Mouse (Mus musculus): ENCODE measurements around the gene Fosb. TPM values are rescaled to one million over a fixed set of nuclear protein-coding genes. Genes with fewer than 3 reads are reported as not detected.

Gene Fosb
- polyA plus RNA-seq, 1 experiment from 2014 or later, result 0.49 TPM

- Histone ChIP-seq H3K4me3 (ENCODE audit: low read depth, low read length) (peak overlapping the region; percentile 46), H3K9ac (ENCODE audit: low read length) (no peak overlapping the region), H3K9me3 (ENCODE audit: control insufficient read depth, low read length) (no peaks in the 10 kb centered on the region), H3K4me1 (replicated peaks; ENCODE audit: control insufficient read depth, insufficient read depth, low read length) (peaks cover 12% of the 10 kb centered on the region), H3K27me3 (replicated peaks; ENCODE audit: control insufficient read depth, insufficient read depth, low read length) (peaks cover 53% of the 10 kb centered on the region), H3K4me2 (ENCODE audit: low read length) (peak overlapping the region; percentile 49), H3K27ac (ENCODE audit: low read depth) (no peak overlapping the region), H3K36me3 (ENCODE audit: control insufficient read depth, insufficient read depth, low read length) (no peaks in the 10 kb centered on the region)
- DNase-seq (ENCODE audit: low spot score), result no peak
- no peak for ATAC-seq (replicated peaks; ENCODE audit: low FRiP score, low TSS enrichment, low read depth)
- 11% methylated on average over 16 of the region's 16 CpGs for WGBS
Measured at GRCm38 (mm10) chr7:19301461-19302263, 8.2 kb downstream of the Fosb start.

- Histone ChIP-seq H3K36me3 (ENCODE audit: control insufficient read depth, insufficient read depth, low read length) (no peaks in the 10 kb centered on the region), H3K27me3 (replicated peaks; ENCODE audit: control insufficient read depth, insufficient read depth, low read length) (peaks cover 44% of the 10 kb centered on the region), H3K9me3 (ENCODE audit: control insufficient read depth, low read length) (no peaks in the 10 kb centered on the region), H3K4me3 (ENCODE audit: low read depth, low read length) (peak overlapping the region; percentile 46), H3K4me1 (replicated peaks; ENCODE audit: control insufficient read depth, insufficient read depth, low read length) (peaks cover 12% of the 10 kb centered on the region), H3K27ac (ENCODE audit: low read depth) (no peak overlapping the region), H3K4me2 (ENCODE audit: low read length) (peak overlapping the region; percentile 49), H3K9ac (ENCODE audit: low read length) (peak overlapping the region; percentile 58)
- peak; percentile 89 for DNase-seq (ENCODE audit: low spot score)
- peak; percentile 80 for ATAC-seq (replicated peaks; ENCODE audit: low FRiP score, low TSS enrichment, low read depth)
- under 1% methylated on average over 29 of the region's 29 CpGs for WGBS
Measured at GRCm38 (mm10) chr7:19300501-19301421, 9.1 kb downstream of the Fosb start.

GRCm38 (mm10) chr7:19299194-19299593 is 10.7 kb downstream of the Fosb start:
- no peak for DNase-seq (ENCODE audit: low spot score)
- Histone ChIP-seq H3K36me3 (ENCODE audit: control insufficient read depth, insufficient read depth, low read length) (no peaks in the 10 kb centered on the region), H3K4me1 (replicated peaks; ENCODE audit: control insufficient read depth, insufficient read depth, low read length) (peaks cover 5% of the 10 kb centered on the region), H3K9ac (ENCODE audit: low read length) (no peak overlapping the region), H3K4me3 (ENCODE audit: low read depth, low read length) (no peak overlapping the region), H3K4me2 (ENCODE audit: low read length) (no peak overlapping the region), H3K9me3 (ENCODE audit: control insufficient read depth, low read length) (no peaks in the 10 kb centered on the region), H3K27me3 (replicated peaks; ENCODE audit: control insufficient read depth, insufficient read depth, low read length) (peaks cover 28% of the 10 kb centered on the region), H3K27ac (ENCODE audit: low read depth) (no peak overlapping the region)
- 20% methylated on average over 3 of the region's 3 CpGs for WGBS
- ATAC-seq (replicated peaks; ENCODE audit: low FRiP score, low TSS enrichment, low read depth), result no peak

DNA sequence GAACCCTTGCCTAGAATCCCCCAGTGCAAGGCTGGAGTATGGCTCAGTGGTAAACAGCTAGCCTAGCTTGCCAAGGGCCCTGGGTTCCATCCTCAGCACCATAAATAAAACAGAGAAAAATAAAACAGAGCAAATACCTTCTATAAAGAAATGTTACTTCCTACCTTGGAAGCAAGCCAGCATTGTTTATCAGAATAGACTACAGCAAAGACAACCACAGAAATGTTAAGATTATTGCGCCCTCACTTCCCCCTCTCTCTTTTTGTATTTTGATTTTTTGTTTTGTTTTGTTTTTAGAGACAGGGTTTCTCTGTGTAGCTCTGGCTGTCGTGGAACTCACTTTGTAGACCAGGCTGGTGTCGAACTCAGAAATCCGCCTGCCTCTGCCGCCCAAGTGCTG is 12.1 kb downstream of the Fosb start:
- ATAC-seq (replicated peaks; ENCODE audit: low FRiP score, low TSS enrichment, low read depth), result no peak

DNA sequence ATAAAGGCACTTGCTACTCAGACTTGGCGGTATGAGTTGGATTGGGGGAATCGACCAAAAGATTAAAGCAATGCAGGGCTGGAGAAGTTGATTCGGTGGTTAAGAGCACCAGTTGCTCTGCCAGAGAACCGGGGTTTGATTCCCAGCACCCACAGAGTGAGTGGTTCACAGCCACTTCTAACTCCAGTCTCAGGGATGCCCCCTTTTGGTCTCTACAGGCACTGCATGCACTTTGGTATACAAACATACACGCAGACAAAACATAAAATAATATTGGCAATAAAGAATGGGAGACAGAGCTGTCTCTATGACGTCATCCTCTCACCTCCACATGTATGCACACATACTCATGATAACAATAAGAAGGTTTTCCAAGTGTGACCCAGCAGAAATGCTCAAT is 12.8 kb downstream of the Fosb start:
- ATAC-seq (replicated peaks; ENCODE audit: low FRiP score, low TSS enrichment, low read depth), result no peak
- H3K4me3 ChIP-seq (ENCODE audit: low read depth, low read length), result no peak overlapping the region
- no peak for DNase-seq (ENCODE audit: low spot score)
- H3K9me3 ChIP-seq (ENCODE audit: control insufficient read depth, low read length), result no peaks in the 10 kb centered on the region
- no peak overlapping the region for H3K27ac ChIP-seq (ENCODE audit: low read depth)
- peaks cover 5% of the 10 kb centered on the region for H3K4me1 ChIP-seq (replicated peaks; ENCODE audit: control insufficient read depth, insufficient read depth, low read length)
- H3K4me2 ChIP-seq (ENCODE audit: low read length), result no peak overlapping the region
- H3K9ac ChIP-seq (ENCODE audit: low read length), result no peak overlapping the region
- 82% methylated on average over 6 of the region's 6 CpGs for WGBS
- H3K36me3 ChIP-seq (ENCODE audit: control insufficient read depth, insufficient read depth, low read length), result no peaks in the 10 kb centered on the region
- peaks cover 7% of the 10 kb centered on the region for H3K27me3 ChIP-seq (replicated peaks; ENCODE audit: control insufficient read depth, insufficient read depth, low read length)

More for the DNA sequence above, 12.1 kb downstream of the Fosb start:
- Histone ChIP-seq H3K27ac (ENCODE audit: low read depth) (no peak overlapping the region), H3K9ac (ENCODE audit: low read length) (no peak overlapping the region), H3K4me3 (ENCODE audit: low read depth, low read length) (no peak overlapping the region), H3K36me3 (ENCODE audit: control insufficient read depth, insufficient read depth, low read length) (no peaks in the 10 kb centered on the region), H3K4me1 (replicated peaks; ENCODE audit: control insufficient read depth, insufficient read depth, low read length) (peaks cover 5% of the 10 kb centered on the region), H3K27me3 (replicated peaks; ENCODE audit: control insufficient read depth, insufficient read depth, low read length) (peaks cover 14% of the 10 kb centered on the region), H3K4me2 (ENCODE audit: low read length) (no peak overlapping the region), H3K9me3 (ENCODE audit: control insufficient read depth, low read length) (no peaks in the 10 kb centered on the region)
- no peak for DNase-seq (ENCODE audit: low spot score)
- WGBS, result 87% methylated on average over 5 of the region's 5 CpGs

DNA sequence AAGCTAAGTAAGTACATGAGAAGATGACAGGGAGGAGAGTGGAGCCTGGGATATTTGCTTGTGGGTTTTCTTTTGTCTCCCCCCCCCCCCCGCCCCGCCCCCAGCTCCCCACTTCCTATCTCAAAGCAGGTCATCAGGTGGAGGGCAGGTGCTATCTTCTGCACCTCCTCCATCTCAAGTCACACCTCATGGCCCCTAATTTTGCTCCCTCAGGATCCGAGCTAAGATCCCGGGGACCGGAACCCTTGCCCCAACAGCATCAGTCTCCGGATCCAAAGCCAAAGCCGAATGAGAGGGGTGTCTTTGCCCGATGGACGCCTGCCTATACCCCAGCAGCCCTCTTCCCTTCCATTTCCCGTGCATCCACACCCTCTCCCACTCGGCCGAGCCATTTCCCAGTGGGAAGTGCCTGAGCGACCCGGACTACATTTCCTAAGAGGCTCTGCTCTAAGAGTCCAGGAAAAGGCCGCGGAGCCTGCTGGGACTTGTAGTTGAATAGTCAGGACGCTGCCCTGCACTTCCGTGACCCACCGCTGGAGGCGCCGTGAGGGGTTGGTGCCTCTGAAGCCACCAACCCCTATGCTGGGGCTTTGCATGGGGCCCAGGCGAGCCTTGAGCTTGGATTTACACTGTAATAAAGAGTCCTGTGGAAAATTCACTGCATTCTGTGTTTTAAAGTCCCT is 14.2 kb downstream of the Fosb start:
- DNase-seq (ENCODE audit: low spot score) (peak; percentile 100), ATAC-seq (replicated peaks; ENCODE audit: low FRiP score, low TSS enrichment, low read depth) (peak; percentile 56)
- Histone ChIP-seq H3K9ac (ENCODE audit: low read length) (peak overlapping the region; percentile 25; the same call in 1 of the 2 replicates), H3K27ac (ENCODE audit: low read depth) (no peak overlapping the region), H3K36me3 (ENCODE audit: control insufficient read depth, insufficient read depth, low read length) (no peaks in the 10 kb centered on the region), H3K4me3 (ENCODE audit: low read depth, low read length) (peak overlapping the region; percentile 31), H3K4me1 (replicated peaks; ENCODE audit: control insufficient read depth, insufficient read depth, low read length) (peaks cover 12% of the 10 kb centered on the region; the same call in 1 of the 2 replicates), H3K4me2 (ENCODE audit: low read length) (peak overlapping the region; percentile 57), H3K9me3 (ENCODE audit: control insufficient read depth, low read length) (no peaks in the 10 kb centered on the region), H3K27me3 (replicated peaks; ENCODE audit: control insufficient read depth, insufficient read depth, low read length) (no peaks in the 10 kb centered on the region)
- WGBS, result 14% methylated on average over 21 of the region's 22 CpGs

DNA sequence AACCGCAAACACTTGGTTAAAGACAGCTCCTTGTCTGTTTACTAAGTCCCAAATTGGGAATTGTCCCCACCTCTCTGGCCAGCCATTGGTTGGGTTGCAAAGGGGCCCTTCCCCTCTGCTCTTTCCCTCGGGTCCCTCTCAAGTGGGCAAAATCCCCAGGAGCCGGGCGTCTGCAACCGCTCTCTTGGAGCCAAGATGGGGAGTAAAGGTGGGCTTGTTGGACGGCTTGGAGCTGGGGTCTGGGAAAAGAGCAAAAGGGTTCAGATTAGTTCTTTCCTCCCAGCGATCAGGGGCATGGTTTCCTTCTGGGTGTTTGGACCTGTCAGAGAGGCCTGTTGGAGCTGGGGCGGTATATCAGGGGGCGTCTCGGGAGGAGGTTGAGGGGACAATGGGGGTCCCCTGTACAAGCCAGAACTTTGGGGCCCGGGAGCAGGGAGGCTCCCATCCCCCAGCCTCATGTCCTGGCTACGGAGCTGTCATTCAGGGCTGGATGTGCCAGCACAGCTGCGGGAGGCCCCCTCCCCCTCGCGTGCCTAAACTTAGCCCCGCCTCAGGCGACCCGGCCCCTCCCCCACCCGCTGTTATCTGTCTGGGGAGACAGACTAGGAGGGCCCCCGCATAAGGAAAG is 18.8 kb downstream of the Fosb start:
- ATAC-seq (replicated peaks; ENCODE audit: low FRiP score, low TSS enrichment, low read depth) (no peak; the same call in 1 of the 2 replicates), DNase-seq (ENCODE audit: low spot score) (peak; percentile 67)
- H3K4me1 ChIP-seq (replicated peaks; ENCODE audit: control insufficient read depth, insufficient read depth, low read length), result peaks cover 11% of the 10 kb centered on the region; the same call in 1 of the 2 replicates
- H3K36me3 ChIP-seq (ENCODE audit: control insufficient read depth, insufficient read depth, low read length), result no peaks in the 10 kb centered on the region
- peak overlapping the region; percentile 74 for H3K4me2 ChIP-seq (ENCODE audit: low read length)
- H3K27ac ChIP-seq (ENCODE audit: low read depth), result peak overlapping the region; percentile 57
- 1% methylated on average over 20 of the region's 20 CpGs for WGBS
- peak overlapping the region; percentile 31 for H3K9ac ChIP-seq (ENCODE audit: low read length)
- no peaks in the 10 kb centered on the region for H3K9me3 ChIP-seq (ENCODE audit: control insufficient read depth, low read length)
- no peaks in the 10 kb centered on the region for H3K27me3 ChIP-seq (replicated peaks; ENCODE audit: control insufficient read depth, insufficient read depth, low read length)
- peak overlapping the region; percentile 30 for H3K4me3 ChIP-seq (ENCODE audit: low read depth, low read length)

GRCm38 (mm10) chr7:19284763-19285162 is 25.1 kb downstream of the Fosb start:
- H3K27me3 ChIP-seq (replicated peaks; ENCODE audit: control insufficient read depth, insufficient read depth, low read length), result peaks cover 26% of the 10 kb centered on the region
- no peaks in the 10 kb centered on the region for H3K36me3 ChIP-seq (ENCODE audit: control insufficient read depth, insufficient read depth, low read length)
- H3K9me3 ChIP-seq (ENCODE audit: control insufficient read depth, low read length), result no peaks in the 10 kb centered on the region
- DNase-seq (ENCODE audit: low spot score) (peak; percentile 84), ATAC-seq (replicated peaks; ENCODE audit: low FRiP score, low TSS enrichment, low read depth) (no peak)
- H3K4me3 ChIP-seq (ENCODE audit: low read depth, low read length), result no peak overlapping the region
- H3K4me1 ChIP-seq (replicated peaks; ENCODE audit: control insufficient read depth, insufficient read depth, low read length), result 0 out of 2 replicates have a peak, but pooled peaks cover 5% of the 10 kb centered on the region
- 28% methylated on average over 4 of the region's 4 CpGs for whole genome bisulfite sequencing
- no peak overlapping the region for H3K27ac ChIP-seq (ENCODE audit: low read depth)
- H3K4me2 ChIP-seq (ENCODE audit: low read length), result no peak overlapping the region
- H3K9ac ChIP-seq (ENCODE audit: low read length), result no peak overlapping the region

All from intestine, embryonic 14.5 days (tissue).